In the genomic region with DNA sequence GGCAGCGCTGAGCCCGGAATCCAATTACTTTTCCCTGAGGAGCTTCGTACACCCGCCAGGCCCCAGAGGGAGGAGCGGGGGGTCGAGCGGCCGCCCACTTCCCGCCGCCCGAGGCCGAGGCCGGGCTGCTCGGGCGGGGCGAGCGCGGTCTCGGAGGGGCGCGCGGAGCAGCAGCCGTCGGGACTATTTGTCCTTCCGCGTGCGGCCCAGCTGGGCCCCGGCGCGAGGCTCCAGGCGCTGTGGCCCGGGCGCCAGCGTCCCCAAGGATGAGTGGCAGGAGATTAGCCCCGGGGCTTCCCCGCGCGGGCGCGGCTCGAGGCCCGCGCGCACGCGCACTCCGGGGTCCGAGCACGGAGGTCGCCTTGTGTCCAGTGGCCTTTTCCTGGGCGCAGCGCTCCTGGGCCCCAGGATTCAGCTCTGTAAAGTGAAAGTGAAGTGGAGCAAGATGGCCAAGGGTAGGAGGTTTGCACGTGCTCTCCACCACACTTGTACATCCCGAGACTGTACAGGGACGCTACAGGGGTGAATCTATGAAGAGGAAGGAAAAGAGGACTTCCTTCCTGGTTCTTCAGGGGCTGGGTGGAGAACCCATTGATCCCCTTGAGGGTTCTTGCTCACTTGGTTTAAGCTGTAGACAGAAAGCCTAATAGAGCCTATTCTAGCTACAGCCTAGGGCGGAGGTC, we compare ENCODE assay signal across 8 mouse cellular contexts. TPM values are rescaled to one million over a fixed set of nuclear protein-coding genes. Genes with fewer than 3 reads are reported as not detected.
DNase-seq lines count a peak whose midpoint lies in the region; ATAC-seq and TF ChIP-seq lines count a peak whose summit lies in the region.

No protein-coding gene starts in this region.

- no peaks in the 10 kb centered on the region for H3K27me3 ChIP-seq in cerebellum, adult 2 months (ENCODE audit: control insufficient read depth, insufficient read depth, low read length)

- H3K4me3 ChIP-seq in cerebellum, adult 2 months (replicated peaks; ENCODE audit: insufficient read depth, low read depth, low read length) = peak overlapping the region; percentile 75

- no peak for TF ChIP-seq CTCF in cerebellum, adult 2 months (IDR thresholded peaks at IDR 0.05; ENCODE audit: borderline replicate concordance, insufficient read depth, low read depth, low read length)

- 2% methylated on average over 56 of the region's 56 CpGs for WGBS in cerebellum, adult 2 months

- H3K27ac ChIP-seq in cerebellum, adult 2 months (ENCODE audit: insufficient read depth, low read length) = peak overlapping the region; percentile 98

- TF ChIP-seq POLR2A in cerebellum, adult 2 months (IDR thresholded peaks at IDR 0.05; ENCODE audit: borderline replicate concordance, insufficient read depth, low read length) = peak; percentile 53; the same call in 1 of the 2 replicates

- peak; percentile 54 to 79 for ATAC-seq in hematopoietic stem cell, adult 5-6 weeks (replicated peaks in 1 of 2; ENCODE audit: insufficient read depth in 1 of 2, low FRiP score in 2 of 2, low TSS enrichment in 1 of 2, low read depth in 1 of 2, poor library complexity in 2 of 2, severe bottlenecking in 2 of 2)

- DNase-seq in MEL-GATA-1-ER (ENCODE audit: extremely low read depth, low read depth) = peak; percentile 55
- peak; percentile 88 to 92 for DNase-seq in cerebellum, adult 2 months
- DNase-seq in forelimb bud, embryonic 11.5 days (ENCODE audit: low read depth, low spot score) = peak; percentile 90
- peak; percentile 81 to 90 for DNase-seq in layer of hippocampus, postnatal 14 days (ENCODE audit: low spot score in 2 of 2)
- peak; percentile 95 for DNase-seq in lung, postnatal 10 days
- DNase-seq in ovary, postnatal 14 days (ENCODE audit: low spot score) = peak; percentile 89
- DNase-seq in thymus, postnatal 14 days = peak; percentile 87

- H3K4me1 ChIP-seq in cerebellum, adult 2 months (ENCODE audit: control insufficient read depth, insufficient read depth, low read length) = no peaks in the 10 kb centered on the region

RNA-seq across cellular contexts. Expression of a gene that starts 21.6 kb away (rescaled TPM):
- 53.0 and 60.6 TPM in 2 replicates for polyA plus RNA-seq in cerebellum, adult 2 months (2012; rRNA removed)
- 67.5 and 70.2 TPM in 2 replicates for total RNA-seq in hematopoietic stem cell, adult 5-6 weeks (2017)
- total RNA-seq in layer of hippocampus, postnatal 14 days (2021) = 10 to 100 TPM; 63.7 to 67.7 TPM

Comparison
In these comparisons a context has a peak if more than half of its experiments do, and no peak if none do; other contexts are left out.
1. Peak in every context shown above with its lines: DNase-seq, ATAC-seq, H3K4me3 ChIP-seq and H3K27ac ChIP-seq.